Mouse (Mus musculus) hematopoietic multipotent progenitor cell, adult 10-12 weeks (in vitro differentiated cells): ENCODE results near the gene Bcl2l14. TPM values are rescaled to one million over a fixed set of nuclear protein-coding genes. Genes with fewer than 3 reads are reported as not detected.

Experiments used
- polyA plus RNA-seq: library from polyadenylated mRNA; stranded (reverse); fragments of >175 nt; gene quantifications from 2 replicates; pipeline ENCODE4 v1.2.3, GENCODE M21; 2012; ENCODE audit warnings: low replicate concordance

Gene Bcl2l14
- 0.08 and 0.13 TPM in 2 replicates for polyA plus RNA-seq

DNA sequence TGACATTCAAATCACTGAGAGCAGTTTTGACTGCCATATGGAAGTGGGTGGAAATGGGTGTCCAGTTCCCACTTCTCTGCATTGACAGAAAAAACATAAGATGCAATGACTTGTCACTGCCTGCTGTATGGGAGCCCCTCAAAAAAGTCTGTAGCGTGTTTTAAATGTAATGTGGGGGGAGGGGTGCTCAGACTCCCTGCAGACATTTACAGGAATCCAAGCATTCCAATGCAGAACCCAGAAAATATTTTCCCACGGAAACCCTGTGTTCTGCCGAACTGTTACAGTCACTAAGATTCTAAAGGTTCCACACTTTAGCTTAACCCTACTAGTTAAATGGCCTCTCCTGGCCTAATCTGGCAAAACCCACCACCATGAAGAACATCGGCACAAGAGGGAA lies at the start of gene Bcl2l14:
Gene Bcl2l14 (plus strand): TSS at position 301 of the 400 bp plus-strand sequence.

Other genes with a start within 250 kb of the Bcl2l14 start
- gene Lrp6, start 170.6 kb downstream of the Bcl2l14 start, polyA plus RNA-seq, result 15.8 and 22.8 TPM in 2 replicates
- gene Mansc1, start 236.2 kb downstream of the Bcl2l14 start, polyA plus RNA-seq, result 0.71 and 0.73 TPM in 2 replicates
- 11.7 and 20.6 TPM in 2 replicates for gene Borcs5, start 243.2 kb downstream of the Bcl2l14 start, polyA plus RNA-seq